Mouse (Mus musculus) C2C12 (cell line): ENCODE measurements around the gene Slc46a1. TPM values are rescaled to one million over a fixed set of nuclear protein-coding genes. Genes with fewer than 3 reads are reported as not detected.

ENCODE experiments used
- H3K27me3 ChIP-seq: one replicate; pipeline ENCODE4 v1.6.1; 2011; ENCODE audit not compliant: control insufficient read depth, insufficient read depth, insufficient read length
- H3K36me3 ChIP-seq: one replicate; pipeline ENCODE4 v1.6.1; 2011; ENCODE audit not compliant: control insufficient read depth, insufficient read depth
- H3K4me3 ChIP-seq: one replicate; pipeline ENCODE4 v1.5.1; 2011; ENCODE audit warnings: mild to moderate bottlenecking, control low read depth; ENCODE audit not compliant: poor library complexity, insufficient read depth, severe bottlenecking
- H3K79me2 ChIP-seq: one replicate; pipeline ENCODE4 v1.6.1; 2011; ENCODE audit not compliant: control insufficient read depth, insufficient read depth
- H3K79me3 ChIP-seq: one replicate; pipeline ENCODE4 v1.6.1; 2011; ENCODE audit warnings: low read depth, control low read depth
- H3ac ChIP-seq: one replicate; pipeline ENCODE3; 2011; ENCODE audit warnings: low read depth; ENCODE audit not compliant: control insufficient read depth, insufficient read length
- CEBPB ChIP-seq: IDR thresholded peaks from one replicate; pipeline ENCODE4 v1.6.1; 2011; ENCODE audit warnings: low read depth, mild to moderate bottlenecking, control low read depth, moderate library complexity
- CTCF ChIP-seq: IDR thresholded peaks from one replicate; pipeline ENCODE4 v1.5.1; 2011; ENCODE audit not compliant: control insufficient read depth, insufficient read depth, insufficient read length
- FOSL1 ChIP-seq: IDR thresholded peaks from one replicate; pipeline ENCODE4 v1.8.0; 2011; ENCODE audit warnings: mild to moderate bottlenecking, low read length; ENCODE audit not compliant: poor library complexity, insufficient read depth, severe bottlenecking
- MAX ChIP-seq: IDR thresholded peaks from one replicate; pipeline ENCODE4 v1.6.1; 2011; ENCODE audit warnings: mild to moderate bottlenecking, control low read depth
- MYOD1 ChIP-seq: IDR thresholded peaks from one replicate; pipeline ENCODE4 v1.6.1; 2011; ENCODE audit warnings: low read depth; ENCODE audit not compliant: control insufficient read depth, insufficient read length
- MYOG ChIP-seq: IDR thresholded peaks from one replicate; pipeline ENCODE4 v1.6.1; 2011; ENCODE audit not compliant: control insufficient read depth, insufficient read length; ENCODE audit errors: extremely low read depth
- USF1 ChIP-seq: IDR thresholded peaks from one replicate; pipeline ENCODE4 v1.6.1; 2011; ENCODE audit warnings: low read depth, mild to moderate bottlenecking, control low read depth, moderate library complexity
- polyA plus RNA-seq: library from polyadenylated mRNA; unstranded; fragments of >200 nt; fragmentation: generic; extraction: Trizol; gene quantifications from one replicate; pipeline ENCODE4 v1.2.1, GENCODE M21; 2012; ENCODE audit warnings: missing spikeins

Slc46a1 gene
- polyA plus RNA-seq, 1 experiment = 7.3 TPM

DNA sequence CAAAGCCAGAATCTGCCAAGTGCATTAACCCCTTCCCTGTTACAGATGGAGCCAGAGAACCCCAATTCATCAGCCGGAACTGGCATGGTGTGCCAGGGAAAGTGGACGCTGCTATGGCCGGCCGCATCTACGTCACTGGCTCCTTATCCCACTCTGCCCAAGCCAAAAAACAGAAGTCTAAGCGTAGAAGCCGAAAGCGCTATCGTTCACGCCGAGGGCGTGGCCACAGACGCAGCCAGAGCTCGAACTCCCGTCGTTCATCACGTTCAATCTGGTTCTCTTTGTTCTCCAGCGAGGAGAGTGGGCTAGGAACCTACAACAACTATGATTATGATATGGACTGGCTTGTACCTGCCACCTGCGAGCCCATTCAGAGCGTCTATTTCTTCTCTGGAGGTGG is 36.0 kb downstream of the Slc46a1 start:
- peaks cover 4% of the 10 kb centered on the region for H3K36me3 ChIP-seq
- no peak overlapping the region for H3K4me3 ChIP-seq
- no peaks in the 10 kb centered on the region for H3K79me2 ChIP-seq
- no peak overlapping the region for H3ac ChIP-seq
- H3K27me3 ChIP-seq = peaks cover 29% of the 10 kb centered on the region
- TF ChIP-seq MYOG (no peak), USF1 (no peak), MYOD1 (no peak), CTCF (no peak), MAX (no peak), FOSL1 (no peak), CEBPB (no peak)
- no peaks in the 10 kb centered on the region for H3K79me3 ChIP-seq

DNA sequence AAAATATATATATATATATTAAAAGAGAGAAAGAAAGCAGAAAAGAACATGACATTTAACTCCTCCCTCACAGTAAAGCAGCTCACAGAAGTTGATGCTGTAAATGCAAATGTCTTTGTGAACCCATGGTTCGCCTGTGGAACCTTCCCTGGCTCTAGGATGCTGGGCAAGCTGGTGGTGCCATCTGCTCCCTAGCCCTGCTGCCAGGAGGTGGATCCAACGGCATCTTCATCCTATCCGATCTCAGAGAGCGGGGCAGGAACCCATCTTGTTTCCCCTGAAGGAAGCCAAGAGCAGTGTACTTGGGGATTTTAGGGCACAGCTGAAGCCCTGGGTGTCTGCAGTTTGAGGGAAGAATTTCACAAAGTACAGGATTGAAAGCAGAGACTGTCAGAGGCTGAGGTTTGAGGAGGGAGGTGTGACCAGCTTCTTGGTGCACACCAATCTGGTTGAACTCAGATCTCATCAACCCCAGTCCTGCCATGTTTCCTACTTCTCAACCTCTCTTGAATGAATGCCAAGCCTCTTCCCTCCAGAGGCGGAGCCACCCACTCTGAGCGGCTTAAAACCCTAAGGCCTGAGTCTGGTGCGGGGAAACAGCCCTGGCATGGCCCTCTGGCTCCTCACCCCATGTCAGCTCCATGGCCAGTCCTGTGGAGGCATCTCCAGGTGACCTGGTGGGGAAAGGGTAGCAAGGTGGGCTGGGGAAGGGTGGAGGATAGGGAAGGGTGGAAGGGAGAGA is 37.6 kb downstream of the Slc46a1 start, which contains the start of gene Sebox:
TSS of gene Sebox (plus strand) at position 539 of the 742 bp plus-strand sequence.
- TF ChIP-seq MYOG (no peak), FOSL1 (no peak), CEBPB (no peak), CTCF (no peak), MYOD1 (no peak), USF1 (no peak), MAX (no peak)
- Histone ChIP-seq H3ac (no peak within 1 kb of the TSS), H3K79me3 (no peaks in the 10 kb centered on the region), H3K4me3 (no peak within 1 kb of the TSS), H3K36me3 (peaks cover 19% of the 10 kb centered on the region), H3K79me2 (no peaks in the 10 kb centered on the region), H3K27me3 (peaks cover 29% of the 10 kb centered on the region)

DNA sequence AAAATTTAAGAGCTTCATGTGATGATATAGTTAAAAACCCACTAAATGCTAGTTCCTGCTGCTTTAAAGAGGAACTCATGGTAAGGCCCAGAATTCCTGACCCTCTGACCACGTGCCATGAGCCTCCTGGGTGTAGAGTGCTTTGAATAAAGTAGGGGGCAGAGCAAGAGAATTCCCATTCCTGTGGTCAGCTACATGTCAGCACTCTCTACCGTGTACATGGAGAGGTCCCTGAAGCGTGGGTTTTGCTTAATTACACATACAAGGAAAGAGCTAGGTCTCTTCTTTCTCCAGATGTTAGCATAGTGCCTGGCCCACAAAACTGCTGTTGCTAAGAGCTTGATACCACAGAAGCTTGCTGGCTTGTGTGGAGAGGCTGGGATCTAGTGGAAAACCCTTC is 39.9 kb downstream of the Slc46a1 start:
- Histone ChIP-seq H3K79me2 (no peaks in the 10 kb centered on the region), H3K27me3 (peaks cover 12% of the 10 kb centered on the region), H3K36me3 (peaks cover 35% of the 10 kb centered on the region), H3K79me3 (no peaks in the 10 kb centered on the region), H3K4me3 (no peak overlapping the region), H3ac (no peak overlapping the region)
- TF ChIP-seq USF1 = no peak
- TF ChIP-seq CTCF = no peak
- TF ChIP-seq MYOD1 = no peak
- no peak for TF ChIP-seq MAX
- TF ChIP-seq FOSL1 = no peak
- TF ChIP-seq MYOG = no peak
- no peak for TF ChIP-seq CEBPB

DNA sequence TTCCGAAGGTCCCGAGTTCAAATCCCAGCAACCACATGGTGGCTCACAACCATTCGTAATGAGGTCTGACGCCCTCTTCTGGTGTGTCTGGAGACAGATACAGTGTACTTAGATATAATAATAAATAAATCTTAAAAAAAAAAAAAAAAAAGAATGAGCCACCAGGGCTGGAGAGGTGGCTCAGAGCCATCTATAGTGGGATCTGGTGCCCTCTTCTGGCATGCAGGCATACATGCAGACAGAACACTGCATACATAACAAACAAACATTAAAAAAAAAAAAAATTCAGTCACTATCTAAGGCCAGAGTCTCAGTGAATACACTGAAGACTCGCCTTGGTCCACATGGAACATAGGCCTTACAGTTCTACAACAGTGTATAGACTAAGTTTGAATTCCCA is 43.7 kb downstream of the Slc46a1 start:
- H3K27me3 ChIP-seq = no peaks in the 10 kb centered on the region
- H3ac ChIP-seq = no peak overlapping the region

DNA sequence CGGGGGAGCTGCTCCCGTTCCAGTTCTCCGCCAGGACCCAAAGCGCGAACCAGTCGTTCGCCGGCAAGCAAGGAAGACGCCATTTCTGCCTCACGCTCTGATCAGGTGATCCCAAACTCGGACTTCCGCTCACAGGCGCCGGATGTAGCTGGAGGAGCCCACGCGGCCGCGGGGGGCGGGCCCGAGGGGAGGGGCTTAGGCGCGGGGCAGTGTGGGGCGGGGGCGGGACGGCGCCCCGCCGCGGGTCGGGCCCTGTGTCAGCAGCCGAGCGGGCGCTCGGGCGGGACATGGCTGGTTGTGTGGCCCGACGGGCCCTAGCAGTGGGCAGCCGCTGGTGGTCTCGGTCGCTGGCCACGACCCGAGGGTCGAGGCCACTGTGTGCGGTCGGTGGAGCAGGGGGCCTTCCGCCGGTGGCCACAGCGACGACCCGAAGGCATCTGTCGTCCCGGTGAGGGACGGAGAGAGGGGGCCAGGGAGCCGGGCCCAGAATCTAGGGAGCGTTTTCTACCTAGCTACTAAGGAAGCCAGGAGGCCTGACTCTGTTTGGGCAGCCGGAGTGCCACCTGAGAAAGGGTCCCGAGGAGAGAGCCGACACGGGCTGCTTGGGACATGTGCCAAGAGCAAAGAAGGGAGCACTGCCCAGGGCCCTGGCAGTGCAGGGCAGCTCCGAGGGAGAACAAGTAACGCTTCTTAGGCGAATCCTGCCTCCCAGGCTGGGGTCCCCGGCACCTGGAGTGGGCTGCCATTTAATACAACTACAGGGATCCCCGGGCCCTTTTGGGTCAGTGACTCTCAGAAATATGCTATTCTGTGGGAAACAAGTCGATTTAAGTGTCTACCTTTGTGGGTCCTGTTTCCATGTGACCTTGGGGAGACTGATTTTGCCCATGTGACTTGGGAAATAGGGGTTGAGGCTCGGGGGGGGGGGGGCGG is 46.8 kb downstream of the Slc46a1 start, which contains the start of the genes Tmem199 and Poldip2:
TSS of gene Tmem199 (minus strand) at position 148 of the 933 bp plus-strand sequence.
TSS of gene Poldip2 (plus strand) at position 169 of the 933 bp plus-strand sequence.
- H3K36me3 ChIP-seq = peaks cover 60% of the 10 kb centered on the region
- peaks cover 39% of the 10 kb centered on the region for H3K79me2 ChIP-seq

More for the DNA sequence above, 43.7 kb downstream of the Slc46a1 start:
- Histone ChIP-seq H3K36me3 (peaks cover 45% of the 10 kb centered on the region), H3K4me3 (no peak overlapping the region), H3K79me2 (peaks cover 37% of the 10 kb centered on the region), H3K79me3 (peaks cover 18% of the 10 kb centered on the region)
- TF ChIP-seq CTCF = no peak
- TF ChIP-seq MAX = no peak
- TF ChIP-seq CEBPB = no peak
- TF ChIP-seq USF1 = no peak
- TF ChIP-seq MYOD1 = no peak
- TF ChIP-seq MYOG = no peak
- TF ChIP-seq FOSL1 = no peak

More for the DNA sequence above, 46.8 kb downstream of the Slc46a1 start, which contains the start of the genes Tmem199 and Poldip2:
- Histone ChIP-seq H3K4me3 (peak within 1 kb of the TSS; percentile 93), H3K79me3 (peaks cover 18% of the 10 kb centered on the region), H3ac (peak within 1 kb of the TSS; percentile 95), H3K27me3 (no peaks in the 10 kb centered on the region)
- peak; percentile 72 for TF ChIP-seq MAX
- no peak for TF ChIP-seq MYOD1
- no peak for TF ChIP-seq CEBPB
- peak; percentile 87 for TF ChIP-seq USF1
